Mouse (Mus musculus) embryonic fibroblast, embryonic 13.5 days (primary cell): ENCODE data around the gene Emx1.

Source experiments
- CTCF ChIP-seq: IDR thresholded peaks from 2 replicates; pipeline ENCODE4 v1.5.1; 2011; ENCODE audit warnings: mild to moderate bottlenecking, control low read depth, low read length, moderate library complexity, borderline replicate concordance; ENCODE audit not compliant: insufficient read depth
- POLR2A ChIP-seq: IDR thresholded peaks from 2 replicates; pipeline ENCODE4 v1.6.1; 2011; ENCODE audit warnings: low read depth, mild to moderate bottlenecking, control low read depth, low read length, moderate library complexity

GRCm38 (mm10) chr6:85234796-85235195 lies 47.6 kb downstream of the Emx1 start:
- TF ChIP-seq POLR2A (no peak), CTCF (no peak)
